ENCODE assay signal across 8 mouse cellular contexts in genomic region chr5:24540387-24541143, GRCm38 (mm10). TPM values are rescaled to one million over a fixed set of nuclear protein-coding genes. Genes with fewer than 3 reads are reported as not detected.
DNase-seq lines count a peak whose midpoint lies in the region; ATAC-seq and TF ChIP-seq lines count a peak whose summit lies in the region.

Asb10 (minus strand) TSS chr5:24540978.

- peaks cover 2% of the 10 kb centered on the region for H3K27me3 ChIP-seq in intestine, embryonic 15.5 days (replicated peaks)
- no peaks in the 10 kb centered on the region for H3K27me3 ChIP-seq in limb, embryonic 14.5 days (ENCODE audit: control insufficient read depth, insufficient read depth, low read length)
- peaks cover 6% of the 10 kb centered on the region; the same call in 1 of the 2 replicates for H3K27me3 ChIP-seq in neural tube, embryonic 13.5 days

- DNase-seq in testis, postnatal 10 days (ENCODE audit: low spot score), result peak; percentile 82
- no peak for DNase-seq in testis, postnatal 14 days (ENCODE audit: low spot score)
- DNase-seq in gastrocnemius, adult 8-10 months (ENCODE audit: low spot score in 2 of 2), result peak; percentile 74 to 83
- DNase-seq in limb, embryonic 14.5 days (ENCODE audit: low spot score), result peak; percentile 64
- no peak for DNase-seq in retina, postnatal 1 day
- no peak for DNase-seq in cerebellum, postnatal 36 days

- no peaks in the 10 kb centered on the region for H3K9me3 ChIP-seq in intestine, embryonic 15.5 days
- no peaks in the 10 kb centered on the region for H3K9me3 ChIP-seq in limb, embryonic 14.5 days (ENCODE audit: control insufficient read depth, low read length)
- H3K9me3 ChIP-seq in neural tube, embryonic 13.5 days, result no peaks in the 10 kb centered on the region

- TF ChIP-seq POLR2A in limb, embryonic 14.5 days (IDR thresholded peaks at IDR 0.05; ENCODE audit: borderline replicate concordance, extremely low read depth, insufficient read depth, insufficient read length), result no peak

- peak within 1 kb of the TSS; percentile 12; the same call in 1 of the 2 replicates for H3K4me3 ChIP-seq in intestine, embryonic 15.5 days (replicated peaks)
- H3K4me3 ChIP-seq in limb, embryonic 14.5 days (replicated peaks; ENCODE audit: low read length), result no peak within 1 kb of the TSS
- no peak within 1 kb of the TSS for H3K4me3 ChIP-seq in neural tube, embryonic 13.5 days

- peak; percentile 66 for ATAC-seq in intestine, embryonic 15.5 days
- peak; percentile 80 for ATAC-seq in limb, embryonic 14.5 days (ENCODE audit: low FRiP score, low read depth)
- ATAC-seq in neural tube, embryonic 13.5 days (ENCODE audit: low read depth), result no peak

- H3K4me2 ChIP-seq in intestine, embryonic 15.5 days (replicated peaks), result peak within 1 kb of the TSS; percentile 53
- H3K4me2 ChIP-seq in limb, embryonic 14.5 days (replicated peaks; ENCODE audit: low read depth, low read length, severe bottlenecking), result peak within 1 kb of the TSS; percentile 24
- H3K4me2 ChIP-seq in neural tube, embryonic 13.5 days, result peak within 1 kb of the TSS; percentile 20

- H3K27ac ChIP-seq in intestine, embryonic 15.5 days, result 0 out of 2 replicates have a peak within 1 kb of the TSS, but pooled peaks have one; percentile 6
- H3K27ac ChIP-seq in limb, embryonic 14.5 days (replicated peaks; ENCODE audit: low read depth, low read length), result no peak within 1 kb of the TSS; the same call in 1 of the 2 replicates
- no peak within 1 kb of the TSS for H3K27ac ChIP-seq in neural tube, embryonic 13.5 days (replicated peaks)

- WGBS in intestine, embryonic 15.5 days, result 22% methylated on average over 14 of the region's 14 CpGs
- 22% methylated on average over 14 of the region's 14 CpGs for WGBS in limb, embryonic 14.5 days
- WGBS in neural tube, embryonic 13.5 days, result 38% methylated on average over 14 of the region's 14 CpGs

- peaks cover 14% of the 10 kb centered on the region for H3K4me1 ChIP-seq in intestine, embryonic 15.5 days (replicated peaks)
- peaks cover 18% of the 10 kb centered on the region for H3K4me1 ChIP-seq in limb, embryonic 14.5 days (ENCODE audit: control insufficient read depth, insufficient read depth, low read length)
- H3K4me1 ChIP-seq in neural tube, embryonic 13.5 days (replicated peaks), result peaks cover 27% of the 10 kb centered on the region

- no peak within 1 kb of the TSS for H3K9ac ChIP-seq in intestine, embryonic 15.5 days
- H3K9ac ChIP-seq in limb, embryonic 14.5 days (ENCODE audit: low read depth, low read length, severe bottlenecking), result peak within 1 kb of the TSS; percentile 13; the same call in 1 of the 2 replicates
- no peak within 1 kb of the TSS for H3K9ac ChIP-seq in neural tube, embryonic 13.5 days

- H3K36me3 ChIP-seq in intestine, embryonic 15.5 days, result no peaks in the 10 kb centered on the region
- H3K36me3 ChIP-seq in limb, embryonic 14.5 days (ENCODE audit: control insufficient read depth, insufficient read depth, low read length), result no peaks in the 10 kb centered on the region
- H3K36me3 ChIP-seq in neural tube, embryonic 13.5 days, result no peaks in the 10 kb centered on the region

RNA-seq across cellular contexts. Expression of gene Asb10, which starts in this region (rescaled TPM):
- total RNA-seq in gastrocnemius, adult 8-10 months (2022), result 100 to 1,000 TPM; 101 to 130 (median 119) TPM
- 0.33 and 0.40 TPM in 2 replicates for polyA plus RNA-seq in intestine, embryonic 15.5 days (2015; fragmentation: Nextera tagmentation; extraction: Ambion mirVana)
- 2.7 and 3.8 TPM in 2 replicates for polyA plus RNA-seq in limb, embryonic 14.5 days (2012; rRNA removed)
- polyA plus RNA-seq in limb, embryonic 14.5 days (2014; fragmentation: Nextera tagmentation; extraction: Ambion mirVana), result 0.62 and 1.1 TPM in 2 replicates
- 0.15 and 0.25 TPM in 2 replicates for polyA plus RNA-seq in neural tube, embryonic 13.5 days (2015; fragmentation: Nextera tagmentation; extraction: Ambion mirVana)

Comparison
In these comparisons a context has a peak if more than half of its experiments do, and no peak if none do; other contexts are left out.
1. DNase-seq: peak in testis, postnatal 10 days (single experiment), gastrocnemius, adult 8-10 months (2 of 2) and limb, embryonic 14.5 days (single experiment); none in testis, postnatal 14 days (single experiment), retina, postnatal 1 day (single experiment) and cerebellum, postnatal 36 days (0 of 2).
2. Peak in ATAC-seq, H3K4me3 ChIP-seq, H3K27ac ChIP-seq and H3K4me2 ChIP-seq in intestine, embryonic 15.5 days; RNA of the gene not detected or under 1 TPM.
3. Peak in every context shown above with its lines, with median percentiles within 50 percentile points of each other: H3K4me2 ChIP-seq.